Mouse (Mus musculus) limb, embryonic 15.5 days (tissue): ENCODE measurements at regions not wholly inside any gene's neighbourhood (a gene's known extent, or its start where the extent isn't known, plus 50 kb on each side); places are given as distances from the start of the nearest gene placed in this dataset.

Source experiments
- ATAC-seq: fragments of 200-750 bp; cut with Nextera tagmentation; 2 replicates; pipeline ENCODE4 v1.8.0; 2017; ENCODE audit warnings: low read depth, moderate TSS enrichment; ENCODE audit not compliant: insufficient number of reproducible peaks, low FRiP score, low TSS enrichment
- H3K27ac ChIP-seq: fragments of 300-500 bp; sonication (generic); 2 replicates; pipeline ENCODE4 v1.5.1; 2015; ENCODE audit warnings: moderate library complexity, mild to moderate bottlenecking, inconsistent platforms
- H3K27me3 ChIP-seq: fragments of 300-500 bp; sonication (generic); 2 replicates; pipeline ENCODE4 v1.6.1; 2015; ENCODE audit warnings: inconsistent platforms
- H3K36me3 ChIP-seq: fragments of 300-500 bp; sonication (generic); 2 replicates; pipeline ENCODE4 v1.6.1; 2015; ENCODE audit warnings: inconsistent platforms
- H3K4me1 ChIP-seq: fragments of 300-500 bp; sonication (generic); 2 replicates; pipeline ENCODE4 v1.6.1; 2015; ENCODE audit warnings: inconsistent platforms
- H3K4me2 ChIP-seq: fragments of 300-500 bp; sonication (generic); 2 replicates; pipeline ENCODE4 v1.6.1; 2015; ENCODE audit warnings: mild to moderate bottlenecking, inconsistent platforms
- H3K4me3 ChIP-seq: fragments of 300-500 bp; sonication (generic); 2 replicates; pipeline ENCODE4 v1.5.1; 2015; ENCODE audit warnings: mild to moderate bottlenecking, inconsistent platforms
- H3K9ac ChIP-seq: fragments of 300-500 bp; sonication (generic); 2 replicates; pipeline ENCODE4 v1.6.1; 2015; ENCODE audit warnings: inconsistent platforms
- H3K9me3 ChIP-seq: fragments of 300-500 bp; sonication (generic); 2 replicates; pipeline ENCODE4 v1.6.1; 2016; ENCODE audit warnings: inconsistent platforms
- WGBS: fragments of 180-500 bp; shearing (Covaris S2); methylation state at CpG from one replicate; pipeline ENCODE4 v1.1.7; 2015; 5-methylcytosine and 5-hydroxymethylcytosine counted together

- no peak for ATAC-seq
- H3K9ac ChIP-seq: no peak overlapping the region
- H3K9me3 ChIP-seq: no peaks in the 10 kb centered on the region
- H3K36me3 ChIP-seq: no peaks in the 10 kb centered on the region
- H3K27ac ChIP-seq: no peak overlapping the region
- WGBS: 47% methylated on average over 4 of the region's 4 CpGs
- H3K4me2 ChIP-seq: no peak overlapping the region
- no peaks in the 10 kb centered on the region for H3K27me3 ChIP-seq
- no peak overlapping the region for H3K4me3 ChIP-seq
- peaks cover 4% of the 10 kb centered on the region; the same call in 1 of the 2 replicates for H3K4me1 ChIP-seq
These were observed 54.8 kb upstream of the Sorl1 start for GRCm38 (mm10) chr9:42178759-42179377.

DNA sequence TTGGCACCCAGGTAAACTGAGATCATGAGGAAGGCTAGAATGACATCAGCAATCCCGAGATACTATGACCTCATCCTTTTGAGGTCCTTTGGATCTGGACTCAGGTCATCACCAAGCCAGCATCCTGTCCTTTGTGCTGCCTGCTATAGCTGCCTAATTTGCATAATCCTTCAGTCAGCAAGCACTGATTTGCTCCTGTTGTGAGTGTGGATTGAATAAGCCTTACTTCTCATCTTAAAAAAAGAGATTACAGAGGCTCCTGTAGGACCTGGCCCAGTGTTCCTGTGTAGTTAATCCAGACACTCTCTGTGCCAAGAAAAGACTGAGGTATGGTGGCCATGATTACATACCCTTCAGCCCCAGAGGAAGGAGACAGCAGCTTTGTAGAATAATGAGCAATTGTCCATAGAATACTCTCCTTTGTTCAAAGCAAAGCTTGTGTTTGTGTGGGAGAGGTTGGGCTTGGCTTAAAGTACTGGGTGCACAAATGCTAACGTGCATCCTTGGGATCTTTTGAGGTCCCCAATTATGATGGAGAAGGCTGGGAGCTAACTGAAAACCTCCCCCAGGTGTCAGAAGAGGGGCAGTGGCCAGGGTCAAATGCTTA is 50.4 kb upstream of the Sorl1 start:
- ATAC-seq: no peak
- no peak overlapping the region for H3K27ac ChIP-seq
- no peaks in the 10 kb centered on the region for H3K27me3 ChIP-seq
- no peak overlapping the region for H3K9ac ChIP-seq
- no peak overlapping the region for H3K4me3 ChIP-seq
- H3K36me3 ChIP-seq: no peaks in the 10 kb centered on the region
- H3K9me3 ChIP-seq: no peaks in the 10 kb centered on the region
- 70% methylated on average over 2 of the region's 2 CpGs for WGBS
- H3K4me1 ChIP-seq: no peaks in the 10 kb centered on the region
- H3K4me2 ChIP-seq: no peak overlapping the region
